Mouse (Mus musculus): ENCODE data around the gene Fam124a. TPM values are rescaled to one million over a fixed set of nuclear protein-coding genes. Genes with fewer than 3 reads are reported as not detected.

Gene Fam124a
- 43.4 and 45.5 TPM in 2 replicates for total RNA-seq (2014; rRNA removed)
- polyA plus RNA-seq (2015; fragmentation: Nextera tagmentation; extraction: Ambion mirVana): 41.5 and 42.1 TPM in 2 replicates

- peak; percentile 91 for ATAC-seq (ENCODE audit: low FRiP score)
- H3K27me3 ChIP-seq (ENCODE audit: insufficient read depth, low read length): no peaks in the 10 kb centered on the region
These were observed at the start of gene Fam124a for GRCm38 (mm10) chr14:62555309-62555829. Gene Fam124a, plus strand, starts transcription at chr14:62555737.

GRCm38 (mm10) chr14:62506261-62506660 lies 49.3 kb upstream of the Fam124a start:
- DNase-seq (ENCODE audit: low spot score) (no peak), ATAC-seq (ENCODE audit: low FRiP score) (no peak)
- no peak overlapping the region for H3K4me2 ChIP-seq (ENCODE audit: low read depth, low read length, poor library complexity, severe bottlenecking)
- no peaks in the 10 kb centered on the region for H3K36me3 ChIP-seq (ENCODE audit: insufficient read depth, low read length)
- H3K9ac ChIP-seq (replicated peaks; ENCODE audit: low read length, poor library complexity, severe bottlenecking): no peak overlapping the region
- H3K27ac ChIP-seq (ENCODE audit: low read depth, low read length): no peak overlapping the region
- WGBS: 92% methylated on average over 3 of the region's 3 CpGs
- H3K4me1 ChIP-seq (ENCODE audit: insufficient read depth, low read length): no peaks in the 10 kb centered on the region
- H3K9me3 ChIP-seq (ENCODE audit: low read length): no peaks in the 10 kb centered on the region
- no peak overlapping the region for H3K4me3 ChIP-seq (ENCODE audit: low read depth, low read length)
- no peak for TF ChIP-seq CTCF (IDR thresholded peaks at IDR 0.05)
- no peaks in the 10 kb centered on the region for H3K27me3 ChIP-seq (ENCODE audit: insufficient read depth, low read length)

More at GRCm38 (mm10) chr14:62555309-62555829, at the start of gene Fam124a:
- Histone ChIP-seq H3K4me1 (ENCODE audit: insufficient read depth, low read length) (peaks cover 11% of the 10 kb centered on the region; the same call in 1 of the 2 replicates), H3K27ac (ENCODE audit: low read depth, low read length) (peak within 1 kb of the TSS; percentile 27), H3K9ac (replicated peaks; ENCODE audit: low read length, poor library complexity, severe bottlenecking) (peak within 1 kb of the TSS; percentile 84), H3K4me2 (ENCODE audit: low read depth, low read length, poor library complexity, severe bottlenecking) (peak within 1 kb of the TSS; percentile 78), H3K36me3 (ENCODE audit: insufficient read depth, low read length) (no peaks in the 10 kb centered on the region), H3K4me3 (ENCODE audit: low read depth, low read length) (peak within 1 kb of the TSS; percentile 77), H3K9me3 (ENCODE audit: low read length) (no peaks in the 10 kb centered on the region)
- peak; percentile 44 for TF ChIP-seq CTCF (IDR thresholded peaks at IDR 0.05)
- 0% methylated on average over 39 of the region's 51 CpGs for WGBS
- peak; percentile 93 for DNase-seq (ENCODE audit: low spot score)

- H3K36me3 ChIP-seq (ENCODE audit: insufficient read depth, low read length): no peaks in the 10 kb centered on the region
- H3K4me1 ChIP-seq (ENCODE audit: insufficient read depth, low read length): no peaks in the 10 kb centered on the region
- H3K9ac ChIP-seq (replicated peaks; ENCODE audit: low read length, poor library complexity, severe bottlenecking): no peak overlapping the region
- no peak overlapping the region for H3K4me2 ChIP-seq (ENCODE audit: low read depth, low read length, poor library complexity, severe bottlenecking)
- no peaks in the 10 kb centered on the region for H3K9me3 ChIP-seq (ENCODE audit: low read length)
- ATAC-seq (ENCODE audit: low FRiP score) (no peak), DNase-seq (ENCODE audit: low spot score) (no peak)
- no peak overlapping the region for H3K27ac ChIP-seq (ENCODE audit: low read depth, low read length)
- H3K4me3 ChIP-seq (ENCODE audit: low read depth, low read length): no peak overlapping the region
- H3K27me3 ChIP-seq (ENCODE audit: insufficient read depth, low read length): no peaks in the 10 kb centered on the region
- TF ChIP-seq CTCF (IDR thresholded peaks at IDR 0.05): no peak
- WGBS: 55% methylated on average over 3 of the region's 3 CpGs
These were observed 46.2 kb upstream of the Fam124a start for GRCm38 (mm10) chr14:62509350-62509749.

- TF ChIP-seq CTCF (IDR thresholded peaks at IDR 0.05): no peak
- Histone ChIP-seq H3K4me1 (ENCODE audit: insufficient read depth, low read length) (no peaks in the 10 kb centered on the region), H3K9ac (replicated peaks; ENCODE audit: low read length, poor library complexity, severe bottlenecking) (no peak overlapping the region), H3K36me3 (ENCODE audit: insufficient read depth, low read length) (no peaks in the 10 kb centered on the region), H3K4me3 (ENCODE audit: low read depth, low read length) (no peak overlapping the region), H3K9me3 (ENCODE audit: low read length) (no peaks in the 10 kb centered on the region), H3K27ac (ENCODE audit: low read depth, low read length) (no peak overlapping the region), H3K4me2 (ENCODE audit: low read depth, low read length, poor library complexity, severe bottlenecking) (no peak overlapping the region), H3K27me3 (ENCODE audit: insufficient read depth, low read length) (no peaks in the 10 kb centered on the region)
- 36% methylated on average over 1 of the region's 1 CpGs for WGBS
- DNase-seq (ENCODE audit: low spot score) (no peak), ATAC-seq (ENCODE audit: low FRiP score) (no peak)
These were observed 42.7 kb upstream of the Fam124a start for GRCm38 (mm10) chr14:62512845-62513244.

- H3K4me1 ChIP-seq (ENCODE audit: insufficient read depth, low read length): no peaks in the 10 kb centered on the region
- TF ChIP-seq CTCF (IDR thresholded peaks at IDR 0.05): no peak
- no peaks in the 10 kb centered on the region for H3K27me3 ChIP-seq (ENCODE audit: insufficient read depth, low read length)
- H3K9ac ChIP-seq (replicated peaks; ENCODE audit: low read length, poor library complexity, severe bottlenecking): no peak overlapping the region
- no peaks in the 10 kb centered on the region for H3K36me3 ChIP-seq (ENCODE audit: insufficient read depth, low read length)
- no peak overlapping the region for H3K27ac ChIP-seq (ENCODE audit: low read depth, low read length)
- no peak overlapping the region for H3K4me3 ChIP-seq (ENCODE audit: low read depth, low read length)
- ATAC-seq (ENCODE audit: low FRiP score): no peak
- no peaks in the 10 kb centered on the region for H3K9me3 ChIP-seq (ENCODE audit: low read length)
- H3K4me2 ChIP-seq (ENCODE audit: low read depth, low read length, poor library complexity, severe bottlenecking): no peak overlapping the region
- DNase-seq (ENCODE audit: low spot score): no peak
- 72% methylated on average over 2 of the region's 2 CpGs for WGBS
These were observed 24.6 kb upstream of the Fam124a start for GRCm38 (mm10) chr14:62530951-62531350.

GRCm38 (mm10) chr14:62536127-62536526 lies 19.4 kb upstream of the Fam124a start:
- no peaks in the 10 kb centered on the region for H3K27me3 ChIP-seq (ENCODE audit: insufficient read depth, low read length)
- H3K4me2 ChIP-seq (ENCODE audit: low read depth, low read length, poor library complexity, severe bottlenecking): no peak overlapping the region
- no peak overlapping the region for H3K4me3 ChIP-seq (ENCODE audit: low read depth, low read length)
- 50% methylated on average over 5 of the region's 5 CpGs for WGBS
- H3K4me1 ChIP-seq (ENCODE audit: insufficient read depth, low read length): no peaks in the 10 kb centered on the region
- no peak overlapping the region for H3K27ac ChIP-seq (ENCODE audit: low read depth, low read length)
- no peaks in the 10 kb centered on the region for H3K9me3 ChIP-seq (ENCODE audit: low read length)
- H3K9ac ChIP-seq (replicated peaks; ENCODE audit: low read length, poor library complexity, severe bottlenecking): no peak overlapping the region
- TF ChIP-seq CTCF (IDR thresholded peaks at IDR 0.05): no peak
- ATAC-seq (ENCODE audit: low FRiP score) (no peak), DNase-seq (ENCODE audit: low spot score) (peak; percentile 29)
- no peaks in the 10 kb centered on the region for H3K36me3 ChIP-seq (ENCODE audit: insufficient read depth, low read length)

All from midbrain, postnatal 0 days (tissue).